Mouse (Mus musculus): ENCODE results near the gene Olfr995. TPM values are rescaled to one million over a fixed set of nuclear protein-coding genes. Genes with fewer than 3 reads are reported as not detected.

Olfr995 gene
- not detected in 4 replicates for total RNA-seq (2023; ENCODE audit: inconsistent age)

GRCm38 (mm10) chr2:85443539-85443938 is at the start of gene Olfr995:
TSS of gene Olfr995 (minus strand) at chr2:85443639.

DNA sequence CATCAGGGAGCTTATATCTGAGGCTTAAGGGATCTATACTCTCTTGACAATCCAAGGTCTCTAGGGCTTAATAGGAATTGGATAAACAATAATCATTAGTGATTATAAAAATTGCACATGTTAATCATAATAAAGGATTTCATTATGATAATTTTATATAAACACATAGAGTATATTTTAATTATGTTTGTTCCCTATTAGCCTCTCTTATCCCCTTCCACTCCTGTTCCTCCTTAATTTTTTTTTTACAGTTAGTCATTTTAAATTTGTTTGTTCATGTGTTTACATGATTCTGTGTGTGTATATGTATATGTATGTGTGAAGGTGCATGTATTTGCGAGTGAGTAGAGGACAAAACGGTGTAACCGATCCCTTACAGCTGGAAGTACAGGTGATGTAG is 7.1 kb downstream of the Olfr995 start, which contains the start of gene Olfr994:
Gene Olfr994 (minus strand): TSS at position 101 of the 400 bp plus-strand sequence.

DNA sequence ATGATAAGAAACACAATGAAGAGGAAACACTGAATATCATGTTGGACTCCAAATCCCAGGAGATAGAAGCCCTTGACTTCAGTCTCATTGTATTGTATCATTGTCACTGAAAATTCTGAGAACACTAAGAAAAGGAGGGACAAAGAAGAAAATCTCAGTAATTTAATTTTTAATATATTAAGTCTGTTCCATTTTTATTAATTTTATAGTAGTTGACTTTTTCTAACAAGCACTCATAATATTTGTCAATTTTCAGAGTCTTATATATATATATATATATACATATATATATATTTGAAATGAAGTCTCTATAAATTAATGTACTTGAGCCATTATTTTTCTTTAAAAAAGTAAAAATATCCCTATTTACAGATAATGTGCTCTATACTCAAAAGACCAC is 28.7 kb downstream of the Olfr995 start, which contains the start of gene Olfr993:
Gene Olfr993 (minus strand): TSS at position 101 of the 400 bp plus-strand sequence.

GRCm38 (mm10) chr2:85409369-85409768 is 34.1 kb downstream of the Olfr995 start, which contains the start of gene Olfr992:
TSS of gene Olfr992 (minus strand) at chr2:85409469.

Other genes with a start within 250 kb of the Olfr995 start
- gene Lrrc55, start 246.4 kb downstream of the Olfr995 start, total RNA-seq (2023; ENCODE audit: inconsistent age), result not detected in 4 replicates
- gene Olfr987, start 104.3 kb downstream of the Olfr995 start, total RNA-seq (2023; ENCODE audit: inconsistent age), result not detected in 4 replicates
- gene Olfr988, start 80.4 kb downstream of the Olfr995 start, total RNA-seq (2023; ENCODE audit: inconsistent age), result not detected in 4 replicates
- not detected in 4 replicates for gene Olfr992, start 34.2 kb downstream of the Olfr995 start, total RNA-seq (2023; ENCODE audit: inconsistent age)
- gene Olfr993, start 28.8 kb downstream of the Olfr995 start, total RNA-seq (2023; ENCODE audit: inconsistent age), result not detected in 4 replicates
- gene Olfr994, start 7.2 kb downstream of the Olfr995 start, total RNA-seq (2023; ENCODE audit: inconsistent age), result not detected in 4 replicates
- not detected in 4 replicates for gene 4833423E24Rik, start 75.4 kb upstream of the Olfr995 start, total RNA-seq (2023; ENCODE audit: inconsistent age)
- gene Olfr996, start 135.6 kb upstream of the Olfr995 start, total RNA-seq (2023; ENCODE audit: inconsistent age), result not detected in 4 replicates
- gene Olfr998, start 145.3 kb upstream of the Olfr995 start, total RNA-seq (2023; ENCODE audit: inconsistent age), result not detected in 4 replicates
- not detected in 4 replicates for gene Olfr1000, start 168.3 kb upstream of the Olfr995 start, total RNA-seq (2023; ENCODE audit: inconsistent age)
- gene Olfr1002, start 207.1 kb upstream of the Olfr995 start, total RNA-seq (2023; ENCODE audit: inconsistent age), result not detected in 4 replicates
- not detected in 4 replicates for gene Olfr154, start 220.8 kb upstream of the Olfr995 start, total RNA-seq (2023; ENCODE audit: inconsistent age)
- gene Olfr1006, start 235.1 kb upstream of the Olfr995 start, total RNA-seq (2023; ENCODE audit: inconsistent age), result not detected in 4 replicates
- not detected in 4 replicates for gene Olfr1008, start 245.8 kb upstream of the Olfr995 start, total RNA-seq (2023; ENCODE audit: inconsistent age)